Mouse (Mus musculus) adipose tissue, adult 10 weeks (tissue): ENCODE results near the gene Pirb. TPM values are rescaled to one million over a fixed set of nuclear protein-coding genes. Genes with fewer than 3 reads are reported as not detected.

ENCODE experiments used
- polyA plus RNA-seq: library from polyadenylated mRNA; stranded (reverse); fragments of 350-450 nt; fragmentation: Illumina TruSeq; extraction: RNeasy Lipid Tissue Mini Kit (QIAGEN cat#74804); gene quantifications from one replicate; pipeline ENCODE4 v1.2.3, GENCODE M21; 2014; ENCODE audit warnings: low read depth, low replicate concordance

Gene Pirb
- 11.8 TPM for polyA plus RNA-seq

DNA sequence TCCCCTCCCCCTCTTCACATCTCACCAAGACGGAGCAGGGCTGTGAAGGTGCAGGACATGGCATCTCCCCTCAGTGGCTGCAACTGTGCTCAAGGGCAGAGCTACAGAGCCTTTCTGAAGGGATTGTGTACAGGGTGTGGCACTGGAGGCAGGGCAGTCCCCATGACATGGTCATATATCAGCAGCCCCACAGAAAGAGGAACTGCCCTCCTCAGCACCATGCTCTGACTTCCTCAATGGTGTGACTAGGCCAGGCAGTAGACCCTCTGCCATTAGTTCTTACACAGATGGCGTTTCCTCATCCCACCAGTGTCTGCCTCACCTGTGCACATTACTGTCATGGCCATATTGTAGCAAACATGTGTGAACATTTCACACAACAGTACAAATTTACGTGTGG, at the start of gene Pirb:
Gene Pirb, minus strand, starts transcription at position 124 of the 400 bp plus-strand sequence.

GRCm38 (mm10) chr7:3703879-3704441, 16.2 kb downstream of the Pirb start, which contains the start of gene Rps9:
Rps9 (plus strand) TSS chr7:3703993.

DNA sequence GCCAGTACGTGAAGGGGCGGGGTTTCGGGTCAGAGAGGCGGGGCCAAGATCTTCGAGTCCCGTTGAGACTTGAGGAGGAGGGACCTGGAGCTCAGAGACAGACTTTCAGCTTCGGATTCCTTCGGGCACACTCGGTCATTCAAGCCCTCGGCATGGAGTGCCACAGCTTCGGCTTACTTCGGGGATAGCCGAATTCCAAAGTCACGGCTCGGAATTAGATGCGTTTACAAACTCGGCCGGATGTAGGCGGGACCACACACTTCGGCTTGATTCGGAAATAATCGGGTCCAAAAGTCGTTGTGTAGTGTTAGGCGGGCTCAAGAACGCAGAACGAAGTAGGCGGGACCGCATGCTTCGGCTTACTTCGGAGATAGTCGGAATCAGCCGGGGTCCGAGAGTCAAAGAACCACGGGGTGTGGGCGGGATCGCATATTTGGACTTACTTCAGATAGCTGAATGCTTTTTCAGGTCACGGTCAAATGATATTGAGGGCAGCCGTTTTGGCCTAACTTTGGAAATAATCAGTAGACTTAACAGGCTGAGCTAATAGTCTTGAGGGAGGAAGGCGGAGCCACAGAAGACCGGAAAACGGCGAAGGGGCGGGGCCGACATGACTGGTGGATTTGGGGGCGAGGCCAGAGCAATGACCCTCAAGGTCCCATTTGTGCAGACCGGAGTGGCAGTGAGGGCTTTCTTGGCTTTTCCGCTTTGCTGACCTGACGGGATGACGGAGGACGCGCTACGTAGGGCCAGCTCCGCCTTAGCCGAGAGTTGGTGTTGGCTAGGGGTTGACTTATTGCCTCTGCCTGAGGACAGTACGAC, 27.0 kb downstream of the Pirb start, which contains the start of gene Mboat7:
Gene Mboat7, minus strand, starts transcription at position 537 of the 822 bp plus-strand sequence.

GRCm38 (mm10) chr7:3692382-3692986, 27.7 kb downstream of the Pirb start, which contains the start of gene Tsen34:
Tsen34 (plus strand) TSS chr7:3692863.

GRCm38 (mm10) chr7:3677342-3677741, 42.8 kb downstream of the Pirb start, which contains the start of gene Tmc4:
Tmc4 (minus strand) TSS chr7:3677553.

GRCm38 (mm10) chr7:3665215-3666114, 54.7 kb downstream of the Pirb start, which contains the start of gene Leng1:
Leng1 (minus strand) TSS chr7:3665840.

Other genes starting within 250 kb of the Pirb start
- gene Tarm1, start 217.8 kb downstream of the Pirb start, polyA plus RNA-seq = 0.21 TPM
- gene Oscar, start 104.2 kb downstream of the Pirb start, polyA plus RNA-seq = not detected
- 354 TPM for gene Ndufa3, start 103.0 kb downstream of the Pirb start, polyA plus RNA-seq
- gene Tfpt, start 90.5 kb downstream of the Pirb start, polyA plus RNA-seq = 19.6 TPM
- gene Prpf31, start 90.4 kb downstream of the Pirb start, polyA plus RNA-seq = 35.7 TPM
- gene Cnot3, start 75.1 kb downstream of the Pirb start, polyA plus RNA-seq = 38.7 TPM
- 11.7 TPM for gene Leng1, start 54.6 kb downstream of the Pirb start, polyA plus RNA-seq
- gene Tmc4, start 42.8 kb downstream of the Pirb start, polyA plus RNA-seq = 78.8 TPM
- 63.6 TPM for gene Tsen34, start 27.5 kb downstream of the Pirb start, polyA plus RNA-seq
- gene Mboat7, start 26.9 kb downstream of the Pirb start, polyA plus RNA-seq = 43.0 TPM
- gene Rps9, start 16.4 kb downstream of the Pirb start, polyA plus RNA-seq = 1,770 TPM
- 0.19 TPM for gene Gm15448, start 105.3 kb upstream of the Pirb start, polyA plus RNA-seq
- gene Pira2, start 124.7 kb upstream of the Pirb start, polyA plus RNA-seq = 1.2 TPM
- gene Gm14548, start 177.7 kb upstream of the Pirb start, polyA plus RNA-seq = 1.1 TPM
- 1.6 TPM for gene Lilra6, start 195.1 kb upstream of the Pirb start, polyA plus RNA-seq